8 mouse cellular contexts compared by ENCODE assay signal in genomic region chr2:129593141-129593875, GRCm38 (mm10). TPM values are rescaled to one million over a fixed set of nuclear protein-coding genes. Genes with fewer than 3 reads are reported as not detected.
DNase-seq lines count a peak whose midpoint lies in the region; ATAC-seq lines count a peak whose summit lies in the region.

No protein-coding gene starts in this region.

- H3K27me3 ChIP-seq in limb, embryonic 10.5 days (ENCODE audit: low read depth, poor library complexity, severe bottlenecking), result peaks cover 42% of the 10 kb centered on the region
- peaks cover 33% of the 10 kb centered on the region for H3K27me3 ChIP-seq in midbrain, embryonic 12.5 days

- peaks cover 32% of the 10 kb centered on the region for H3K4me1 ChIP-seq in limb, embryonic 10.5 days
- H3K4me1 ChIP-seq in midbrain, embryonic 12.5 days, result peaks cover 29% of the 10 kb centered on the region

- peak overlapping the region; percentile 79 for H3K9ac ChIP-seq in midbrain, embryonic 12.5 days (replicated peaks)

- H3K36me3 ChIP-seq in limb, embryonic 10.5 days, result no peaks in the 10 kb centered on the region
- no peaks in the 10 kb centered on the region for H3K36me3 ChIP-seq in midbrain, embryonic 12.5 days

- H3K27ac ChIP-seq in limb, embryonic 10.5 days, result peak overlapping the region; percentile 92
- peak overlapping the region; percentile 85 for H3K27ac ChIP-seq in midbrain, embryonic 12.5 days (replicated peaks)

- DNase-seq in adrenal gland, postnatal 4 days (ENCODE audit: low spot score in 2 of 2), result peak; percentile 56 to 67
- peak; percentile 81 for DNase-seq in embryo, embryonic 9.5 days (ENCODE audit: extremely low spot score)
- peak; percentile 72 for DNase-seq in kidney, adult 11 months
- DNase-seq in limb, embryonic 10.5 days (ENCODE audit: low spot score), result peak; percentile 79
- peak; percentile 35 to 37 for DNase-seq in spleen, postnatal 36 days (ENCODE audit: low spot score in 2 of 2)
- no peak for DNase-seq in natural killer cell, adult 2 months (ENCODE audit: low spot score in 2 of 2)

- H3K9me3 ChIP-seq in limb, embryonic 10.5 days (replicated peaks), result no peaks in the 10 kb centered on the region
- H3K9me3 ChIP-seq in midbrain, embryonic 12.5 days, result no peaks in the 10 kb centered on the region

- ATAC-seq in granulocyte monocyte progenitor cell, adult 5-6 weeks (replicated peaks; ENCODE audit: poor library complexity, severe bottlenecking), result peak; percentile 4
- peak; percentile 86 for ATAC-seq in midbrain, embryonic 12.5 days (ENCODE audit: low FRiP score, low read depth)

- peak overlapping the region; percentile 89 for H3K4me2 ChIP-seq in midbrain, embryonic 12.5 days (replicated peaks)

- H3K4me3 ChIP-seq in limb, embryonic 10.5 days, result peak overlapping the region; percentile 80
- peak overlapping the region; percentile 70 for H3K4me3 ChIP-seq in midbrain, embryonic 12.5 days

- under 1% methylated on average over 72 of the region's 77 CpGs for WGBS in limb, embryonic 10.5 days
- under 1% methylated on average over 55 of the region's 77 CpGs for WGBS in midbrain, embryonic 12.5 days

RNA-seq across cellular contexts. Expression of gene Sirpa, which starts 0.7 kb away (rescaled TPM):
- total RNA-seq in adrenal gland, postnatal 4 days (2021), result 10 to 100 TPM; 76.8 to 79.1 TPM
- 77.4 and 88.0 TPM in 2 replicates for total RNA-seq in granulocyte monocyte progenitor cell, adult 5-6 weeks (2014; fragmentation: Nextera tagmentation)
- total RNA-seq in granulocyte monocyte progenitor cell, adult 5-6 weeks (2017), result 63.8 and 83.6 TPM in 2 replicates
- polyA plus RNA-seq in limb, embryonic 10.5 days (2016; fragmentation: Nextera tagmentation; extraction: Ambion mirVana), result 10.6 and 11.5 TPM in 2 replicates
- 18.3 and 21.6 TPM in 2 replicates for polyA plus RNA-seq in midbrain, embryonic 12.5 days (2016; fragmentation: Nextera tagmentation; extraction: Ambion mirVana)

RNA-seq across cellular contexts. Expression of gene F830045P16Rik, which starts 56.9 kb away (rescaled TPM):
- total RNA-seq in adrenal gland, postnatal 4 days (2021), result not detected
- total RNA-seq in granulocyte monocyte progenitor cell, adult 5-6 weeks (2014; fragmentation: Nextera tagmentation), result not detected in 2 replicates
- total RNA-seq in granulocyte monocyte progenitor cell, adult 5-6 weeks (2017), result 0.15 TPM in 1 of 2 replicates, not detected in the other
- polyA plus RNA-seq in limb, embryonic 10.5 days (2016; fragmentation: Nextera tagmentation; extraction: Ambion mirVana), result not detected in 2 replicates
- polyA plus RNA-seq in midbrain, embryonic 12.5 days (2016; fragmentation: Nextera tagmentation; extraction: Ambion mirVana), result not detected in 2 replicates

Comparison
In these comparisons a context has a peak if more than half of its experiments do, and no peak if none do; other contexts are left out.
1. DNase-seq: peak in adrenal gland, postnatal 4 days (2 of 2), embryo, embryonic 9.5 days (single experiment), kidney, adult 11 months (single experiment), limb, embryonic 10.5 days (single experiment) and spleen, postnatal 36 days (2 of 2); none in natural killer cell, adult 2 months (0 of 2).